Mouse (Mus musculus) liver, embryonic 14.5 days (tissue): Measurements from ENCODE around the gene Secisbp2. TPM values are rescaled to one million over a fixed set of nuclear protein-coding genes. Genes with fewer than 3 reads are reported as not detected.
A peak's percentile ranks its signal among the peaks of the same experiment; 100 is the strongest.
"Not testable (repeated sequence)": the region's sequence is repeated elsewhere in the genome, so short reads cannot be mapped to it uniquely, and the experiment has no call there.

Source experiments
- ATAC-seq: fragments of 200-750 bp; cut with Nextera tagmentation; 2 replicates; pipeline ENCODE4 v1.8.0; 2017; ENCODE audit warnings: moderate number of reproducible peaks, mild to moderate bottlenecking, moderate library complexity; ENCODE audit not compliant: insufficient read depth
- DNase-seq, 3 experiments: peaks; one replicate each; pipeline ENCODE4 v3.0.0-alpha.2; 2012 to 2013; ENCODE audit warnings: low read depth in 3 of 3, low spot score in 3 of 3
- H3K27ac ChIP-seq: fragments of 300-500 bp; sonication (generic); 2 replicates; pipeline ENCODE4 v1.5.1; 2014; ENCODE audit warnings: moderate library complexity, mild to moderate bottlenecking, control low read depth, inconsistent platforms
- H3K27me3 ChIP-seq: fragments of 300-500 bp; sonication (generic); 2 replicates; pipeline ENCODE4 v1.6.1; 2014; ENCODE audit warnings: mild to moderate bottlenecking, low read length, moderate library complexity; ENCODE audit not compliant: control insufficient read depth, insufficient read depth
- H3K36me3 ChIP-seq: fragments of 300-500 bp; sonication (generic); replicated peaks from 2 replicates; pipeline ENCODE4 v1.6.1; 2014; ENCODE audit warnings: low read depth; ENCODE audit not compliant: control insufficient read depth, insufficient read depth
- H3K4me1 ChIP-seq, 2 experiments: fragments of 200-500 bp in 1 of 2; fragments of 300-500 bp in 1 of 2; sonication (generic) in 1 of 2; replicated peaks; 2 replicates each; pipeline ENCODE4 v1.6.1; 2012 to 2014; ENCODE audit warnings: antibody characterized with exemption in 1 of 2, inconsistent platforms in 1 of 2, low read length in 1 of 2; ENCODE audit not compliant: control insufficient read depth in 2 of 2, insufficient read depth in 2 of 2
- H3K4me2 ChIP-seq: fragments of 300-500 bp; sonication (generic); 2 replicates; pipeline ENCODE4 v1.6.1; 2014; ENCODE audit warnings: low read depth, mild to moderate bottlenecking, control low read depth, moderate library complexity
- H3K4me3 ChIP-seq, 2 experiments: fragments of 200-500 bp in 1 of 2; fragments of 300-500 bp in 1 of 2; sonication (generic) in 1 of 2; 2 replicates each; pipeline ENCODE4 v1.5.1; 2012 to 2014; ENCODE audit warnings: low read depth in 2 of 2, low read length in 2 of 2, mild to moderate bottlenecking in 2 of 2, control low read depth in 1 of 2, inconsistent platforms in 1 of 2, moderate library complexity in 1 of 2; ENCODE audit not compliant: insufficient read depth in 1 of 2
- H3K9ac ChIP-seq: fragments of 300-500 bp; sonication (generic); replicated peaks from 2 replicates; pipeline ENCODE4 v1.6.1; 2014; ENCODE audit warnings: mild to moderate bottlenecking, control low read depth, moderate library complexity
- H3K9me3 ChIP-seq: fragments of 300-500 bp; sonication (generic); 2 replicates; pipeline ENCODE4 v1.6.1; 2016; ENCODE audit warnings: low read length, mixed read lengths; ENCODE audit not compliant: control insufficient read depth
- CTCF ChIP-seq: IDR thresholded peaks from 2 replicates; pipeline ENCODE4 v1.5.1; 2016; ENCODE audit warnings: antibody characterized with exemption, low read depth, control low read depth
- EP300 ChIP-seq: IDR thresholded peaks from 2 replicates; pipeline ENCODE4 v1.6.1; 2016; ENCODE audit warnings: antibody characterized with exemption, low read depth
- WGBS: fragments of 180-500 bp; shearing (Covaris S2); extraction: QIAGEN DNeasy Blood & Tissue Kit; methylation state at CpG from one replicate; pipeline ENCODE4 v1.1.7; 2014; ENCODE audit not compliant: insufficient replicate concordance; 5-methylcytosine and 5-hydroxymethylcytosine counted together
- polyA plus RNA-seq, 2 experiments: library from polyadenylated mRNA; depleted of rRNA in 1 of 2; stranded (reverse) in 1 of 2; unstranded in 1 of 2; fragments of >200 nt; fragmentation: Nextera tagmentation in 1 of 2; extraction: Ambion mirVana in 1 of 2; gene quantifications; 2 replicates each; pipeline versions ENCODE4 v1.2.1 to v1.2.3; 2012 to 2014

Secisbp2 gene
- polyA plus RNA-seq, 2 experiments, result 11.8 to 12.2 TPM

- no peak overlapping the region for H3K9ac ChIP-seq
- H3K4me1 ChIP-seq, result no peaks in the 10 kb centered on the region
- DNase-seq, result no peak
- no peak overlapping the region for H3K4me3 ChIP-seq
- no peak overlapping the region for H3K27ac ChIP-seq
- no peaks in the 10 kb centered on the region for H3K36me3 ChIP-seq
- WGBS, result 60% methylated on average over 15 of the region's 15 CpGs
- H3K27me3 ChIP-seq, result no peaks in the 10 kb centered on the region
- TF ChIP-seq CTCF (no peak), EP300 (no peak)
- no peaks in the 10 kb centered on the region for H3K9me3 ChIP-seq
- no peak overlapping the region for H3K4me2 ChIP-seq
- ATAC-seq, result no peak
Measured at GRCm38 (mm10) chr13:51631354-51631992, 20.0 kb upstream of the Secisbp2 start.

DNA sequence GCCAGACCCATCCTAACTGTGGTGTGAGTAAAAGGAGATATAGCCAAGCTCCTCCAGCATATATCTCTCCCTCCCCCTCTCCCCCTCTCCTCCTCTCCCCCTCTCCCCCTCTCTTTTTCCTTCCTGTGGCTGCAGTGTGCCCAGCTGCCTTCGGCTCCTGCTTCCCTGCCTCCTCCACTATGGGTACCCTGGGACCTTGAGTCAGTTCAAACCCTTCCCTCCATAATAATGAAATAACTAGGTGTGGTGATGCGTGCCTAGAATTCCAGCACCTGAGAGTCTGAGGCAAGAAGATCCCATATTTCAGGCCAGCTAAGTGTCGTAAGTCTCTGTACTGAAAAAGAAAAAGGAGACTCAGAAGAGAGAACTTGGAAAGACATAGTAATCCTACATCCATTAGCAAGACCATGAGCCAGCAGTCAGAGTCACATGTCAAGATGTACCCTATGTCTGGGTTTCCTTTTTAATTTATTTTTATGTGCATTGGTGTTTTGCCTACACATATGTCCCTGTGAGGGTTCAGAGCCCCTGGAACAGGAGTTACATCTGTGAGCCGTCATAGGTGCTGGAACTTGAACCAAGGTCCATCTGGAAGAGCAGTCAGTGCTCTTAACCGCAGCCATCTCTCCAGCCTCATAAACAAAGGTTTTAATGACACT, 18.8 kb upstream of the Secisbp2 start:
- no peak for DNase-seq
- H3K27ac ChIP-seq, result no peak overlapping the region
- no peaks in the 10 kb centered on the region for H3K36me3 ChIP-seq
- no peak for ATAC-seq
- H3K4me1 ChIP-seq, result no peaks in the 10 kb centered on the region
- 66% methylated on average over 5 of the region's 5 CpGs for WGBS
- no peaks in the 10 kb centered on the region for H3K27me3 ChIP-seq
- no peak for TF ChIP-seq CTCF
- TF ChIP-seq EP300, result no peak
- H3K9ac ChIP-seq, result no peak overlapping the region
- H3K4me3 ChIP-seq, result no peak overlapping the region
- H3K9me3 ChIP-seq, result no peaks in the 10 kb centered on the region
- no peak overlapping the region for H3K4me2 ChIP-seq

- 61% methylated on average over 5 of the region's 9 CpGs for WGBS
Measured at GRCm38 (mm10) chr13:51635384-51635783, 16.1 kb upstream of the Secisbp2 start.

DNA sequence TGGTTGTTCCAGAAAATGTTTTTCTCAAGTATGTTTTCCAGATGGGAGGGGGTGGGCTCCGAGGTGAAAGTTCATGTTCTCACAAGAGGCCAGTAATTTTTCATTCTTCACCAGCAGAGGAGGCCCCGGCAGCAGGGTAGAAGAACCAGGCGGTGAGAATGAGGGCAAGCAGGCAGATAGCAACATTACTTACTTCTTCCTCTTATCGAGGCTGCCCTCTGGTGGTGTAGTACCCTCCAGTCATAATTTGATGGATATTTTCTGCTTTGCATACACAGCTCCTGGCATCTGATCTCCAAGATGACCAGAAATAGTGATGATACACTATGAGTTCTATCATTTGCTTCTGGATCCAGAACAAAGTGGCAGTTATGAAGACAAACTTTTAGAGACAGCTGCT, 12.5 kb upstream of the Secisbp2 start:
- ATAC-seq (no peak), DNase-seq (peak in 1 of 3 experiments; percentile 37)
- Histone ChIP-seq H3K4me1 (peaks cover 2% of the 10 kb centered on the region in 2 experiments), H3K27me3 (no peaks in the 10 kb centered on the region), H3K36me3 (no peaks in the 10 kb centered on the region), H3K4me2 (no peak overlapping the region), H3K27ac (no peak overlapping the region), H3K4me3 (no peak overlapping the region), H3K9me3 (no peaks in the 10 kb centered on the region), H3K9ac (no peak overlapping the region)
- 62% methylated on average over 4 of the region's 4 CpGs for WGBS
- TF ChIP-seq EP300 (no peak), CTCF (peak; percentile 49)

More at GRCm38 (mm10) chr13:51635384-51635783, 16.1 kb upstream of the Secisbp2 start:
- not testable (repeated sequence) for H3K4me1 ChIP-seq, H3K4me3 ChIP-seq, H3K27ac ChIP-seq, H3K4me2 ChIP-seq, ATAC-seq, DNase-seq, H3K9ac ChIP-seq, H3K27me3 ChIP-seq, H3K9me3 ChIP-seq, H3K36me3 ChIP-seq

DNA sequence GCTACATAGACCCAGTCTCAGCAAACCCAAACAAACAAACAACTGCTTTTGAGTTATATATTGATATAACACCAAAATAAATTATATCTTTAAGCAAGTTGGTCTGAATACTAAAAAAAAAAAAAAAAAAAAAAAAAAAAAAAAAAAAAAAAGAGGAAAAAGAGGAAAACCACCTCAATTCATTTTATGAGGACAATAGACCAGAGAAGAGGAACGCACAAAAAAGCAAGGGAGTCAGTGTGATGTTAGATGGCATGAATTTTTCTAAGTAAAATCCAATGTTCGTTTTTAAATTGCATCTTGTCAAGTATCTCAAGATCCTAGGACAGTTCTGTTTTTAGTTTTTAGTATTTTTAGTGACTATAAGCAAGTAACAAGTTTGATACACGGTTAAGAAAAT, 10.1 kb upstream of the Secisbp2 start:
- Histone ChIP-seq H3K9me3 (no peaks in the 10 kb centered on the region), H3K4me2 (no peak overlapping the region), H3K9ac (no peak overlapping the region), H3K27ac (no peak overlapping the region), H3K36me3 (no peaks in the 10 kb centered on the region), H3K4me1 (peaks cover 4% of the 10 kb centered on the region in 2 experiments), H3K4me3 (no peak overlapping the region), H3K27me3 (no peaks in the 10 kb centered on the region)
- TF ChIP-seq CTCF, result no peak
- TF ChIP-seq EP300, result no peak
- DNase-seq (no peak), ATAC-seq (no peak)
- WGBS, result 79% methylated on average over 3 of the region's 3 CpGs
